Mouse (Mus musculus): ENCODE measurements around the gene Gucd1.

- TF ChIP-seq CTCF (IDR thresholded peaks at IDR 0.05; ENCODE audit: low read depth) (no peak), EP300 (IDR thresholded peaks at IDR 0.05; ENCODE audit: low read depth) (no peak)
Observed at GRCm38 (mm10) chr10:75405916-75406315, 111.9 kb downstream of the Gucd1 start.

All from heart, postnatal 0 days (tissue).